Mouse (Mus musculus) intestine, postnatal 0 days (tissue): ENCODE data around the gene Dio1. TPM values are rescaled to one million over a fixed set of nuclear protein-coding genes. Genes with fewer than 3 reads are reported as not detected.

Experiments
- ATAC-seq: fragments of 200-750 bp; cut with Nextera tagmentation; 2 replicates; pipeline ENCODE4 v1.8.0; 2017; ENCODE audit warnings: mild to moderate bottlenecking, moderate TSS enrichment, moderate library complexity
- H3K27ac ChIP-seq: fragments of 300-500 bp; sonication (generic); 2 replicates; pipeline ENCODE4 v1.5.1; 2014; ENCODE audit warnings: mild to moderate bottlenecking, low read depth, low read length, moderate library complexity
- H3K27me3 ChIP-seq: fragments of 300-500 bp; sonication (generic); replicated peaks from 2 replicates; pipeline ENCODE4 v1.6.1; 2014; ENCODE audit warnings: low read length, mixed read lengths; ENCODE audit not compliant: control insufficient read depth, insufficient read depth
- H3K36me3 ChIP-seq: fragments of 300-500 bp; sonication (generic); 2 replicates; pipeline ENCODE4 v1.6.1; 2014; ENCODE audit warnings: mild to moderate bottlenecking, moderate library complexity; ENCODE audit not compliant: control insufficient read depth, insufficient read depth
- H3K4me1 ChIP-seq: fragments of 300-500 bp; sonication (generic); replicated peaks from 2 replicates; pipeline ENCODE4 v1.6.1; 2014; ENCODE audit warnings: antibody characterized with exemption, low read length, mixed read lengths; ENCODE audit not compliant: control insufficient read depth, insufficient read depth
- H3K4me2 ChIP-seq: fragments of 300-500 bp; sonication (generic); replicated peaks from 2 replicates; pipeline ENCODE4 v1.6.1; 2014; ENCODE audit warnings: low read depth, mild to moderate bottlenecking, moderate library complexity
- H3K4me3 ChIP-seq: fragments of 300-500 bp; sonication (generic); 2 replicates; pipeline ENCODE4 v1.5.1; 2014; ENCODE audit warnings: low read depth, low read length
- H3K9ac ChIP-seq: fragments of 300-500 bp; sonication (generic); 2 replicates; pipeline ENCODE4 v1.6.1; 2014; ENCODE audit warnings: mild to moderate bottlenecking, low read depth, low read length
- H3K9me3 ChIP-seq: fragments of 300-500 bp; sonication (generic); 2 replicates; pipeline ENCODE4 v1.6.1; 2016; ENCODE audit warnings: mixed run types; ENCODE audit not compliant: control insufficient read depth
- CTCF ChIP-seq: sonication (generic); IDR thresholded peaks from 2 replicates; pipeline ENCODE4 v1.5.1; 2016; ENCODE audit warnings: low read depth, mild to moderate bottlenecking, control low read depth, antibody characterized with exemption, moderate library complexity
- WGBS: fragments of 180-500 bp; shearing (Covaris S2); extraction: QIAGEN DNeasy Blood & Tissue Kit; methylation state at CpG from one replicate; pipeline ENCODE4 v1.1.7; 2014; 5-methylcytosine and 5-hydroxymethylcytosine counted together
- polyA plus RNA-seq: library from polyadenylated mRNA; unstranded; fragments of >200 nt; fragmentation: Nextera tagmentation; extraction: Ambion mirVana; gene quantifications from 2 replicates; pipeline ENCODE4 v1.2.1, GENCODE M21; 2015

Dio1 gene
- polyA plus RNA-seq, 1 experiment from 2014 or later, result 67.4 TPM

- peak; percentile 65 for TF ChIP-seq CTCF
- H3K27me3 ChIP-seq, result no peaks in the 10 kb centered on the region
- ATAC-seq, result peak; percentile 86
These were observed 6.9 kb upstream of the Dio1 start, which contains the start of gene Yipf1 for GRCm38 (mm10) chr4:107313690-107314478. Gene Yipf1, plus strand, starts transcription at chr4:107314363.

DNA sequence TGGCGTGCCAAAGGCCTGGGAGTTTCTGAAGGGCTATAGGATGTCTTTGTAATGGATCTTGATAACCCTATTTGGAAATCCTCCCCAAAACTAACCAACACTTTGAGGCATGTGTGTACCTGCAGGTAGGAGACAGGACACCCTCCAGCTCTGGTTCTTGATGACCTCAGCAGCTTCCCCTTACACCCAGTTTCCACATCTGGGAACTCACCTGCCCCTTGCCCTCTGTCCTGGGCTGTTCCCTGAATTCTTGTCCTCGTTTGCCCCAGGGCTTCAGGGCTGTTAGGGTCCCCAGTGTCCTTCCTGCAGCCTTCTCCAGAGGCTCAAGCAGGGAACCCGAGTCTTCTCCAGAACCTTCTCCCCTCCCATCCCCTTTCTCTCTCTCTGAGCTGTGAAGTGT lies 3.4 kb downstream of the Dio1 start:
- no peaks in the 10 kb centered on the region for H3K4me1 ChIP-seq
- no peaks in the 10 kb centered on the region for H3K36me3 ChIP-seq
- no peak for TF ChIP-seq CTCF
- no peak overlapping the region for H3K4me2 ChIP-seq
- ATAC-seq, result no peak
- no peaks in the 10 kb centered on the region for H3K9me3 ChIP-seq
- no peak overlapping the region for H3K9ac ChIP-seq
- peak overlapping the region; percentile 79 for H3K27ac ChIP-seq
- H3K4me3 ChIP-seq, result no peak overlapping the region
- H3K27me3 ChIP-seq, result no peaks in the 10 kb centered on the region
- WGBS, result 63% methylated on average over 3 of the region's 3 CpGs

More at GRCm38 (mm10) chr4:107313690-107314478, 6.9 kb upstream of the Dio1 start, which contains the start of gene Yipf1:
- peak within 1 kb of the TSS; percentile 75 for H3K27ac ChIP-seq
- H3K4me3 ChIP-seq, result peak within 1 kb of the TSS; percentile 58
- H3K4me1 ChIP-seq, result no peaks in the 10 kb centered on the region
- H3K9ac ChIP-seq, result peak within 1 kb of the TSS; percentile 64
- WGBS, result under 1% methylated on average over 29 of the region's 29 CpGs
- peaks cover 17% of the 10 kb centered on the region for H3K36me3 ChIP-seq
- no peaks in the 10 kb centered on the region for H3K9me3 ChIP-seq
- H3K4me2 ChIP-seq, result peak within 1 kb of the TSS; percentile 82

DNA sequence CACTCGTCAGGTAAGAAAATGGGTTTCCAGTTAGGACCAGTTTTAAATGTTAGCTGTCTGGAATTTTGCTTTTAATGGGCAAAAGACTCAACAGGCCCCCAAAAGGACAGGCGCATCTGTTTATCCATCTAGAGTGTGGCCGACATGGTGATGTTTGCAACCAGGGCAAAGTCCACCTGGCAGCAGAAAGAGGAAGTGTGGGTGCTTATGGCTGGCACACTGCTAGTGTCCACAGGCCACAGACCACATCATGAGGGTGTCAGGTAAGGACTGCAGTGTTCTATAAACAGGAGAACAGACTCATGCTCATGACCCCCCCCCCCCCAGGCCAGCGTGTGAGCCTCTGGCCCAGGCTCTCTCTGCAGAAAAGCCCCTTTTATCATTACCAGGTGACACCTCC lies 4.1 kb downstream of the Dio1 start:
- 35% methylated on average over 4 of the region's 4 CpGs for WGBS
- H3K4me2 ChIP-seq, result no peak overlapping the region
- H3K9me3 ChIP-seq, result no peaks in the 10 kb centered on the region
- peak; percentile 80 for ATAC-seq
- H3K36me3 ChIP-seq, result no peaks in the 10 kb centered on the region
- H3K9ac ChIP-seq, result no peak overlapping the region
- no peaks in the 10 kb centered on the region for H3K4me1 ChIP-seq
- no peaks in the 10 kb centered on the region for H3K27me3 ChIP-seq
- no peak for TF ChIP-seq CTCF
- no peak overlapping the region for H3K4me3 ChIP-seq
- H3K27ac ChIP-seq, result peak overlapping the region; percentile 79

DNA sequence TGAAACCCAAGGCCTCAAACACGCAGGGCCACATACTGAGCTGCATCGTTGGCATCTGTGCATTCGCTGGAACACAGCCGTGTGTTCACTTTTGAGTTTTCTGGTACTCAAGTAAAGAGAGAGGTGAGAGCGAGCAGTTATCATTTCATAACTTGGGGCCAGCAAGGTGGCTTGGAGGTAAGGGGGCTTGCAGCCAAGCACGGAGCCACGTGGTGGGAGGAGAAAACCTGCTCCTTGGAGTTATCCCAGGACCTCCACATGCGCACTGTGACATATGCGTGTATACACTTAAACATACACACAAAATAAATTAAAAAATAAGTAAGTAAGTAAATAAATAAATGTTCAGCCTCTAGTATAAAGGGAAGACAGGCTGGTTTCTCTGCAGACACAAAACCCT lies 4.7 kb downstream of the Dio1 start:
- Histone ChIP-seq H3K27ac (peak overlapping the region; percentile 79), H3K36me3 (no peaks in the 10 kb centered on the region), H3K9me3 (no peaks in the 10 kb centered on the region), H3K4me1 (no peaks in the 10 kb centered on the region), H3K4me2 (no peak overlapping the region), H3K27me3 (no peaks in the 10 kb centered on the region), H3K9ac (no peak overlapping the region), H3K4me3 (no peak overlapping the region)
- ATAC-seq, result no peak
- no peak for TF ChIP-seq CTCF
- 79% methylated on average over 9 of the region's 9 CpGs for WGBS

- no peak for ATAC-seq
- Histone ChIP-seq H3K4me2 (no peak overlapping the region), H3K27ac (no peak overlapping the region), H3K4me3 (no peak overlapping the region), H3K4me1 (no peaks in the 10 kb centered on the region), H3K36me3 (no peaks in the 10 kb centered on the region), H3K9me3 (no peaks in the 10 kb centered on the region), H3K9ac (no peak overlapping the region), H3K27me3 (no peaks in the 10 kb centered on the region)
- 100% methylated on average over 1 of the region's 1 CpGs for WGBS
- no peak for TF ChIP-seq CTCF
These were observed 5.9 kb downstream of the Dio1 start for GRCm38 (mm10) chr4:107300902-107301555.

DNA sequence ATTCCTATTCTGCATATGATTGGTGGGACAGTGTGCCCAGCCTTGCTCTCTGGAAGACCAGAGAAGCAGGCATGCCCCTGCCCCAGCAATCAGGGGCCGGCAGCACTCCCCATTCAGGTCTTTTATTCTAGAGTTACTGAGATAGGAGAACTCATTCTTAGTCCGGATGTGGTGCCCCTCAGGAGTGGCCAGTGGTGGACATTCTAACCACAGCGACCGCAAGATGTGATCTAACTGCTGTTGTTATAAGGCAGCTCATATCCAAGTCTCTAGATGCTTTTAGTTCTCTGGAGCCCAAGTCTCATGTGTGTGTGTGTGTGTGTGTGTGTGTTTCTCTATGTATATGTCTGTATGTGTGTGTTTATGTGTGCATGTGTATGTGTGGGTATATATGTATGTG lies 6.6 kb downstream of the Dio1 start:
- no peaks in the 10 kb centered on the region for H3K4me1 ChIP-seq
- no peaks in the 10 kb centered on the region for H3K36me3 ChIP-seq
- H3K27me3 ChIP-seq, result no peaks in the 10 kb centered on the region
- no peak overlapping the region for H3K9ac ChIP-seq
- H3K4me2 ChIP-seq, result no peak overlapping the region
- TF ChIP-seq CTCF, result no peak
- H3K9me3 ChIP-seq, result no peaks in the 10 kb centered on the region
- no peak overlapping the region for H3K4me3 ChIP-seq
- no peak overlapping the region for H3K27ac ChIP-seq
- ATAC-seq, result no peak
- 76% methylated on average over 4 of the region's 4 CpGs for WGBS
